Mouse (Mus musculus) thymus, adult 2 months (tissue): ENCODE results near the gene Tigar. TPM values are rescaled to one million over a fixed set of nuclear protein-coding genes. Genes with fewer than 3 reads are reported as not detected.

Source experiments
- DNase-seq: peaks from one replicate; pipeline ENCODE4 v3.0.0; 2021
- H3K27ac ChIP-seq: fragments of 200-500 bp; 2 replicates; pipeline ENCODE4 v1.5.1; 2012; ENCODE audit warnings: low read length, control low read depth; ENCODE audit not compliant: control insufficient read depth, insufficient read depth
- H3K27me3 ChIP-seq: fragments of 200-500 bp; 2 replicates; pipeline ENCODE4 v1.6.1; 2012; ENCODE audit warnings: mild to moderate bottlenecking, low read length, moderate library complexity, mixed read lengths; ENCODE audit not compliant: control insufficient read depth, insufficient read depth
- H3K36me3 ChIP-seq: fragments of 200-500 bp; 2 replicates; pipeline ENCODE4 v1.6.1; 2012; ENCODE audit warnings: mild to moderate bottlenecking, low read length, moderate library complexity; ENCODE audit not compliant: control insufficient read depth, insufficient read depth
- H3K4me1 ChIP-seq: fragments of 200-500 bp; replicated peaks from 2 replicates; pipeline ENCODE4 v1.6.1; 2012; ENCODE audit warnings: low read length; ENCODE audit not compliant: control insufficient read depth, insufficient read depth
- H3K4me3 ChIP-seq: fragments of 200-500 bp; 2 replicates; pipeline ENCODE4 v1.5.1; 2012; ENCODE audit warnings: mild to moderate bottlenecking, low read length, control low read depth, moderate library complexity; ENCODE audit not compliant: control insufficient read depth, insufficient read depth
- CTCF ChIP-seq: fragments of 200-500 bp; IDR thresholded peaks from 2 replicates; pipeline ENCODE4 v1.5.1; 2012; ENCODE audit warnings: mild to moderate bottlenecking, control low read depth, low read length, moderate library complexity, borderline replicate concordance; ENCODE audit not compliant: control insufficient read depth, poor library complexity, insufficient read depth; ENCODE audit errors: extremely low read depth
- POLR2A ChIP-seq: fragments of 200-500 bp; IDR thresholded peaks from 2 replicates; pipeline ENCODE4 v1.6.1; 2012; ENCODE audit warnings: mild to moderate bottlenecking, low read length, control low read depth, moderate library complexity; ENCODE audit not compliant: control insufficient read depth, poor library complexity, insufficient read depth; ENCODE audit errors: extremely low read depth
- WGBS: fragments of 180-500 bp; shearing (Covaris S2); methylation state at CpG from one replicate; pipeline ENCODE4 v1.1.7; 2018; 5-methylcytosine and 5-hydroxymethylcytosine counted together
- polyA plus RNA-seq: library from polyadenylated mRNA; depleted of rRNA; stranded (reverse); fragments of >200 nt; gene quantifications from 2 replicates; pipeline ENCODE4 v1.2.3, GENCODE M21; 2012

Tigar gene
- polyA plus RNA-seq, 1 experiment, result 2.4 TPM

DNA sequence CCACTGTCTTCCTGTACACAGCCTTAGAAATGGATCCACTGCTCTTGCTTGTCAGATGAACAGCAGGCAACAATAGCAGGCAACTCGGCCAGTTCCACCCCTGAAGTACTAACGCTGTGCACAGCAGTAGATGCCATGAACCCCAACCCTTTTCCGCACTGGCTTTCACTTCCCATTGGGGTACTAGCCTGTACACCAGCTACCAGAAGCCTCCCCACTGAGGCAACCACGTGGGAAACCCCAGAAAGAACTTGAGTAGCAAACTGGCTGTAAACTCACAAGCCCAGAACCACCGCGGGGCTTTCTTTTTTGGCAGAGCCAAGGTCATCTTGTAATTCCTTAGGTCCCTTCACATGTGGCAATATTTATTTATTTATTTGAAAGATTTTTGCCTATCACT lies 27.5 kb downstream of the Tigar start:
- H3K36me3 ChIP-seq, result no peaks in the 10 kb centered on the region
- TF ChIP-seq CTCF (no peak), POLR2A (no peak)
- H3K27ac ChIP-seq, result no peak overlapping the region
- H3K4me1 ChIP-seq, result peaks cover 6% of the 10 kb centered on the region; the same call in 1 of the 2 replicates
- no peak overlapping the region for H3K4me3 ChIP-seq
- DNase-seq, result no peak
- WGBS, result 72% methylated on average over 6 of the region's 6 CpGs
- peaks cover 8% of the 10 kb centered on the region; the same call in 1 of the 2 replicates for H3K27me3 ChIP-seq

GRCm38 (mm10) chr6:127079867-127080731 lies 29.3 kb downstream of the Tigar start:
- Histone ChIP-seq H3K27ac (no peak overlapping the region), H3K27me3 (peaks cover 8% of the 10 kb centered on the region; the same call in 1 of the 2 replicates), H3K4me1 (peaks cover 6% of the 10 kb centered on the region; the same call in 1 of the 2 replicates), H3K4me3 (0 out of 2 replicates have a peak overlapping the region, but pooled peaks have one; percentile 2), H3K36me3 (no peaks in the 10 kb centered on the region)
- WGBS, result 6% methylated on average over 59 of the region's 59 CpGs
- peak; percentile 7 for DNase-seq
- TF ChIP-seq POLR2A (no peak), CTCF (no peak)

DNA sequence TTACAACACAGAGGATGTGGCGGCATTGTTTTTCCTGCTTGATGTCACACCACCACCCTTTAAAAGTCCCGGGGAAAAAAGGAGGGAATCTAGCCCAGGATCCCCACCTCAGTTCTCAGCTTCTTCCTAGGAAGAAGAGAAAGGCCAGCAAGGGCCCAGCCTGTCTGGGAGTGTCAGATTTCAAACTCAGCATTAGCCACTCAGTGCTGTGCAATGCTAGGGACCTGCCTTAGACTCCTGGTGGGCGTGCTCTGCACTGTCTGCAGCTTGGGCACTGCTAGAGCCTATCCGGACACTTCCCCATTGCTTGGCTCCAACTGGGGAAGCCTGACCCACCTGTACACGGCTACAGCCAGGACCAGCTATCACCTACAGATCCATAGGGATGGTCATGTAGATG lies 36.5 kb downstream of the Tigar start, which contains the start of gene Fgf23:
Fgf23 (plus strand) TSS at position 86 of the 400 bp plus-strand sequence.
- WGBS, result 35% methylated on average over 5 of the region's 5 CpGs
- TF ChIP-seq CTCF (no peak), POLR2A (no peak)
- no peak for DNase-seq

DNA sequence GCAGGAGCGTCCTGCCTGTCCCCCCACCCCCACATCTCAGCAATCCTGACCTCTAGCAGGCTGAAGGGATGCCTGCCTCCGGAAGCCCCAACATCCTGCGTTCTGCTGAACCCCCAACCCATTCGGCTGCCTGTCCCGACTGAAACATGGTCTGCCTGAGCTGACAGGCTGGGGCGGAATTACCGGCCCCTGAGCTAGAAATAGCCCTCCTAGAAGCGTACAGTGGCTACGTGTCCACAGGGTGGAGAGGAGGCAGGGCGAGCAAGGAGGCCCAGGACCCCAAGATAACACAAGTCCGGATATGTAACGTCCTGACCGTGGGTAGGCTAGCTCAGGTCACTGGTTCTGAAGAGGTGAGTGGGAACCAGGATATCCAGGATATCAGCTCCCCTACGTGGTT lies 44.5 kb downstream of the Tigar start:
- no peak overlapping the region for H3K27ac ChIP-seq
- H3K4me3 ChIP-seq, result no peak overlapping the region

More for the DNA sequence above, 36.5 kb downstream of the Tigar start, which contains the start of gene Fgf23:
- no peaks in the 10 kb centered on the region for H3K36me3 ChIP-seq
- H3K27me3 ChIP-seq, result no peaks in the 10 kb centered on the region
- H3K27ac ChIP-seq, result no peak within 1 kb of the TSS
- H3K4me1 ChIP-seq, result no peaks in the 10 kb centered on the region
- no peak within 1 kb of the TSS for H3K4me3 ChIP-seq

DNA sequence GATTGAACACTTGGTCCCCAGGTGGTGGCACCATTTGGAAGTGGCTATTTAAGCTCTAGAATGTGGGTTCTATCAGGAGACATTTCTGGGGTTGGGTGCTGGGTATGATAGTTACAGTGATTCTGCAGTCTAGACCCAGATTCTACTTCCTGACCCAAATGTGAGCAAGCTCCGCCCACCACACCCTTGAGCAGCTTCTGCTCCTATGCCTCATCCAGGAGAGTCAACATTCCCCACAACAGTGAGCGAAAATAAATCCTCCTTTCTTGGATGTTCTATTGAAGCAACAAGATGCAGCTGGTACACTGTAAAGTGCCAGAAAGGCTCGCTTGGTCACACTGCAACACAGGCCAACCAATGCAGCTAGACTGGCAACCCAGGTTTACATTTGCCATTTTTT lies 45.4 kb downstream of the Tigar start:
- Histone ChIP-seq H3K4me3 (no peak overlapping the region), H3K4me1 (no peaks in the 10 kb centered on the region; the same call in 1 of the 2 replicates), H3K27ac (no peak overlapping the region), H3K27me3 (no peaks in the 10 kb centered on the region), H3K36me3 (no peaks in the 10 kb centered on the region)
- no peak for TF ChIP-seq POLR2A
- TF ChIP-seq CTCF, result no peak
- DNase-seq, result no peak
- WGBS, result 89% methylated on average over 3 of the region's 3 CpGs

More for the DNA sequence above, 44.5 kb downstream of the Tigar start:
- DNase-seq, result no peak
- 6% methylated on average over 14 of the region's 14 CpGs for WGBS
- no peaks in the 10 kb centered on the region for H3K27me3 ChIP-seq
- no peaks in the 10 kb centered on the region; the same call in 1 of the 2 replicates for H3K4me1 ChIP-seq
- H3K36me3 ChIP-seq, result no peaks in the 10 kb centered on the region
- TF ChIP-seq CTCF, result no peak
- TF ChIP-seq POLR2A, result no peak

DNA sequence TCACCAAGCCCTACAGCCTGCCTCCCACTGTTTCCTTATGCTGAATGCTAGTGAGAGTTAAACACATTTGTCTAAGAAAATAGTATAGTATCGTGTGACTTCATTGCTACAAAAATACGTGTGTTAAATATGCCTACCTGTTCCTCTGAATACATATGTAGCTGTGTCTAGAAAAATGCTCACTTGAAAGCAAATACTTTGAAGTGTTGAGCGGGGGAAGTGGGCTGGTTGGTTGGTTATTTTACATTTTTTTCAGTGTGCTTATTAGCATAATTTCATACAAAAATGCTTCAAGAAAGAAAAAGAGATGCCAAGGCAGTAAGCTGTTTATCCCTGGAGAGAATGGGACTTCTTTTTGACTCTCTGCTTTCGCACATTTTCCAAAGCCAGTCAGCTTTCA lies 49.4 kb downstream of the Tigar start:
- H3K27me3 ChIP-seq, result no peaks in the 10 kb centered on the region
- DNase-seq, result no peak
- no peaks in the 10 kb centered on the region for H3K36me3 ChIP-seq
- WGBS, result 76% methylated on average over 4 of the region's 4 CpGs
- no peak overlapping the region for H3K4me3 ChIP-seq
- no peaks in the 10 kb centered on the region; the same call in 1 of the 2 replicates for H3K4me1 ChIP-seq
- no peak overlapping the region for H3K27ac ChIP-seq
- TF ChIP-seq POLR2A (no peak), CTCF (no peak)
